Mouse (Mus musculus) CD4-positive naive resting alpha-beta T cell, adult 76 days (primary cell): ENCODE results near the gene Mageh1. TPM values are rescaled to one million over a fixed set of nuclear protein-coding genes. Genes with fewer than 3 reads are reported as not detected.

ENCODE experiments used
- total RNA-seq: library from RNA; stranded (reverse); gene quantifications from one replicate; pipeline ENCODE4 v1.2.4, GENCODE M21; 2023

Mageh1 gene
- not detected for total RNA-seq

GRCm38 (mm10) chrX:153037087-153037971 lies at the start of gene Mageh1:
Mageh1 (minus strand) TSS chrX:153037575.

GRCm38 (mm10) chrX:153006387-153006841 lies 31.0 kb downstream of the Mageh1 start, which contains the start of gene Usp51:
Usp51 (plus strand) TSS chrX:153006469.

Other genes starting within 250 kb of the Mageh1 start
- not detected for gene Usp51, start 31.1 kb downstream of the Mageh1 start, total RNA-seq
- not detected for gene Foxr2, start 81.2 kb upstream of the Mageh1 start, total RNA-seq
- gene Rragb, start 102.4 kb upstream of the Mageh1 start, total RNA-seq = 9.5 TPM
- 1.6 TPM for gene Klf8, start 199.9 kb upstream of the Mageh1 start, total RNA-seq